Mouse (Mus musculus): Measurements from ENCODE around the gene Nox1. TPM values are rescaled to one million over a fixed set of nuclear protein-coding genes. Genes with fewer than 3 reads are reported as not detected.

Nox1 gene
- polyA plus RNA-seq, 1 experiment from 2014 or later: not detected

Small RNA genes within 50 kb of the gene (microRNA-seq; reads per million reads assigned to microRNA genes)
- gene Mir3112: not detected

Other genes starting within 250 kb of the Nox1 start
- 1.7 and 2.5 TPM in 2 replicates for gene Sytl4, start 240.1 kb downstream of the Nox1 start, polyA plus RNA-seq (2014; fragmentation: Nextera tagmentation; extraction: Ambion mirVana)
- gene Cstf2, start 162.8 kb downstream of the Nox1 start, polyA plus RNA-seq (2014; fragmentation: Nextera tagmentation; extraction: Ambion mirVana): 74.0 and 75.2 TPM in 2 replicates
- gene Xkrx, start 59.9 kb downstream of the Nox1 start, polyA plus RNA-seq (2014; fragmentation: Nextera tagmentation; extraction: Ambion mirVana): not detected in 2 replicates
- not detected in 2 replicates for gene Arl13a, start 34.5 kb downstream of the Nox1 start, polyA plus RNA-seq (2014; fragmentation: Nextera tagmentation; extraction: Ambion mirVana)
- gene Trmt2b, start 55.0 kb upstream of the Nox1 start, polyA plus RNA-seq (2014; fragmentation: Nextera tagmentation; extraction: Ambion mirVana): 6.6 and 7.9 TPM in 2 replicates
- gene Tmem35a, start 73.3 kb upstream of the Nox1 start, polyA plus RNA-seq (2014; fragmentation: Nextera tagmentation; extraction: Ambion mirVana): 20.4 and 24.0 TPM in 2 replicates
- gene Cenpi, start 86.1 kb upstream of the Nox1 start, polyA plus RNA-seq (2014; fragmentation: Nextera tagmentation; extraction: Ambion mirVana): 24.2 and 28.5 TPM in 2 replicates
- gene Drp2, start 182.6 kb upstream of the Nox1 start, polyA plus RNA-seq (2014; fragmentation: Nextera tagmentation; extraction: Ambion mirVana): 7.3 and 7.6 TPM in 2 replicates

Data from neural tube, embryonic 11.5 days (tissue).